Mouse (Mus musculus) kidney, adult 2 months (tissue): ENCODE measurements around the gene Hoxb5.

Experiments used
- CTCF ChIP-seq: fragments of 200-500 bp; conservative IDR thresholded peaks from 2 replicates; pipeline ENCODE4 v1.5.1; 2011; ENCODE audit warnings: low read depth, mild to moderate bottlenecking, control low read depth, low read length, moderate library complexity, mixed read lengths; ENCODE audit not compliant: insufficient read depth, insufficient read length
- POLR2A ChIP-seq: fragments of 200-500 bp; IDR thresholded peaks from one replicate; pipeline ENCODE4 v1.6.1; 2011; ENCODE audit warnings: low read depth, low read length, control low read depth

- TF ChIP-seq POLR2A (no peak), CTCF (no peak)
These were observed 38.6 kb upstream of the Hoxb5 start for GRCm38 (mm10) chr11:96264390-96265020.
